Mouse (Mus musculus): ENCODE measurements at regions not wholly inside any gene's neighbourhood (a gene's known extent, or its start where the extent isn't known, plus 50 kb on each side); places are given as distances from the start of the nearest gene placed in this dataset.

- Histone ChIP-seq H3K27ac (ENCODE audit: insufficient read depth, low read depth, low read length) (no peak overlapping the region), H3K4me3 (ENCODE audit: insufficient read depth, low read depth, low read length) (no peak overlapping the region), H3K4me1 (ENCODE audit: control insufficient read depth, insufficient read depth, low read length) (peaks cover 5% of the 10 kb centered on the region)
- TF ChIP-seq POLR2A (IDR thresholded peaks at IDR 0.05; ENCODE audit: insufficient read depth, low read depth, low read length) = no peak
- 95% methylated on average over 10 of the region's 10 CpGs for WGBS
These were observed 55.0 kb upstream of the Eef2kmt start for GRCm38 (mm10) chr16:5310736-5311135.

- H3K4me1 ChIP-seq (ENCODE audit: control insufficient read depth, insufficient read depth, low read length) = peaks cover 5% of the 10 kb centered on the region
- H3K4me3 ChIP-seq (ENCODE audit: insufficient read depth, low read depth, low read length) = peak overlapping the region; percentile 52; the same call in 1 of the 2 replicates
- 91% methylated on average over 7 of the region's 7 CpGs for WGBS
- H3K27ac ChIP-seq (ENCODE audit: insufficient read depth, low read depth, low read length) = no peak overlapping the region
- TF ChIP-seq CTCF (IDR thresholded peaks at IDR 0.05; ENCODE audit: insufficient read depth, low read depth, low read length) (no peak), POLR2A (IDR thresholded peaks at IDR 0.05; ENCODE audit: insufficient read depth, low read depth, low read length) (no peak)
These were observed 52.0 kb upstream of the Eef2kmt start for GRCm38 (mm10) chr16:5307761-5308160.

DNA sequence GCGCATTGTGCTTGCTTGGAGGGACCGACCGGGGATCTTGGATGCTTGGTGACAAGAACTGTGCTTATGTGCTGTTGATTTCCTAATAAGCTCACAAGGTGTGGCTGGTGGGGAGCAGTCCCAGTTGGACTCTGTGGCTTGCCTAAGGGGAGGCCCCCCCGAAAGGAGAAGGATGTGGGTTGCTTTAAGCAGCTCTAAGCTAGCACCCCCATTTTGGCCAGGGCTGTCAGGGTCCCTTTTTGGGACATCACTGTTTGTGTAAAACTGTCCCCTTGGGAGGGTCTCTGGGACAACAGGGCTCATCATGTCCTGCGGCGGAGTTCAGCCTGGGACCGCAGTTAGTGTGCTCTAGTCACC is 51.4 kb upstream of the Eef2kmt start:
- WGBS = 60% methylated on average over 7 of the region's 7 CpGs
- no peak overlapping the region for H3K27ac ChIP-seq (ENCODE audit: insufficient read depth, low read depth, low read length)
- peak overlapping the region; percentile 52 for H3K4me3 ChIP-seq (ENCODE audit: insufficient read depth, low read depth, low read length)
- H3K4me1 ChIP-seq (ENCODE audit: control insufficient read depth, insufficient read depth, low read length) = peaks cover 5% of the 10 kb centered on the region
- TF ChIP-seq CTCF (IDR thresholded peaks at IDR 0.05; ENCODE audit: insufficient read depth, low read depth, low read length) (no peak), POLR2A (IDR thresholded peaks at IDR 0.05; ENCODE audit: insufficient read depth, low read depth, low read length) (no peak)

DNA sequence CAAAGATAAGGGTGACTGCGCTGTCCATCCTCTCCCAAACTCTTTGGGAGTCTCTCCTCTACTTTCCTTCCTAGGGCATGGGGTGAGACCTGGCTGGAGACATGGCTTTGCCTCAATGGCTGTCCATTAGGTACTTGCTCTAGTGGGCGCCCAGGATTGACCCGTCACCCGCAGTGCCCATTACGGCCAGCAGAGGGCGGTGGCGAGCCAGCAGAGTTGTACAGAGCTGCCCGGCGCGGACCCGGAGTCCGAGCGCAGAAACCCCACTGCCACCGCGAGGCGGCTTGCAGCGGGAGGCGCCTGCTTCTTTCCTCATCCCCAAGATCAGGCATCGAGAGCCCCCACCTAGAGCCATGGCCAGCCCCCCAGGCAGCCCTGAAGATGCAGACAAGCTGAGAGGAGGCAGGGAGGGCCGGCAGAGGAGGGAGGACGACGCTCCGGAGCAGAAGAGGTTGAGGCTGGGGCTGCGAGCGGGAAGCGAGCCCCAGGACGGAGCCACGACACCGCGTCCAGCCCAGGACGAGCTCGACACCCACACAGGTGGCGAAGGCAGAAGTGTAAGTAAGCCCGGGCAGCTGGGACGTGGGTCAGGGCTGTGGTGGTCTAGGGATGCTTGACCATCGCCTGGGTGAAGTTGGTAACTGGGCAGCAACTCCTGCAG is 50.9 kb upstream of the Eef2kmt start:
- Histone ChIP-seq H3K4me1 (ENCODE audit: control insufficient read depth, insufficient read depth, low read length) (peaks cover 5% of the 10 kb centered on the region), H3K27ac (ENCODE audit: insufficient read depth, low read depth, low read length) (no peak overlapping the region), H3K4me3 (ENCODE audit: insufficient read depth, low read depth, low read length) (peak overlapping the region; percentile 52)
- TF ChIP-seq POLR2A (IDR thresholded peaks at IDR 0.05; ENCODE audit: insufficient read depth, low read depth, low read length) = no peak
- TF ChIP-seq CTCF (IDR thresholded peaks at IDR 0.05; ENCODE audit: insufficient read depth, low read depth, low read length) = peak; percentile 98
- 1% methylated on average over 36 of the region's 36 CpGs for WGBS
